Mouse (Mus musculus): ENCODE measurements around the gene Ace. TPM values are rescaled to one million over a fixed set of nuclear protein-coding genes. Genes with fewer than 3 reads are reported as not detected.

The Ace gene
- total RNA-seq, 1 experiment from 2014 or later, result 0.27 TPM

DNA sequence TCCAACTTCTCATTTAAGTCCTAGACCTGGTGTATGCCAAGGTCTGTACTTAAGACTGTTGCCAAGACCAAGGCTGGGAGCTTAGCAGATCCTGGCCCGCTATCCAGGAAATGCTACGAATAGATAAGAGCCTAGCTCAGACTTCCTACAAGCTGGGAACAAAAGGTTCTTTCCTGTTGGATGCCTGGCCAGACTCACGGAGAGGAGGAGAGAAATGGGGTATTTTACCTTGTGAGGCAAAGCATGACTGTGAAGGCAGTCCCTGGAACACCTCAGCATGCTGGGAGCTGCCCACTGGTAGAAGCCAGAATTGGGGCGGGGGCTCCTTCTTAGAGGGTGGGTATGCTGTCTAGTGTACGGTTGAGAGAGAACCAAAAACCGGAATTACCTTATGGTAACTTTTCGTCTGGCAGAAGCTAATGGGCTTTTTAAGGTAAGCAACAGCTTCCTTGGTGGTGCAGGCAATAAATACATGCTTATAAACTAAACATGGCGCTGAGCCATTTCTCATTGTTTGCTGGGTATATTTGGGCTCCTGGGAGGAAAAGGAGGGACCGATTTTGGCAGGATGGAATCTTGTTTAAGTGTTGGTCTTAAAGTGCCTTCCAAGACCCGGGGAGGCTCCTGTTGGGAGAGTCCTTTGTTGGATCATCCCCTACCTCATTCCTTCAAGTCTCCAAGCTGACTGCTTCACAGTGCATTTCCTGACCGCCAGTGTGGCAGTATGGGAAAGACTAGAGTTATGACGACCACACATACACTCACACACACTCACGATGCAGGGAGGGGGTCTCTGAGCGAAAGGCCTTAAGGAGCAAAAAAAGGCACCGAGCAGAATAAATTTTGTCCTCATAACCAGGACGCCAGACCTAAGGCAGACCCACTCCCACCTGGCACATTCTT lies 22.7 kb upstream of the Ace start:
- ATAC-seq (replicated peaks; ENCODE audit: low read depth, poor library complexity, severe bottlenecking), result no peak

DNA sequence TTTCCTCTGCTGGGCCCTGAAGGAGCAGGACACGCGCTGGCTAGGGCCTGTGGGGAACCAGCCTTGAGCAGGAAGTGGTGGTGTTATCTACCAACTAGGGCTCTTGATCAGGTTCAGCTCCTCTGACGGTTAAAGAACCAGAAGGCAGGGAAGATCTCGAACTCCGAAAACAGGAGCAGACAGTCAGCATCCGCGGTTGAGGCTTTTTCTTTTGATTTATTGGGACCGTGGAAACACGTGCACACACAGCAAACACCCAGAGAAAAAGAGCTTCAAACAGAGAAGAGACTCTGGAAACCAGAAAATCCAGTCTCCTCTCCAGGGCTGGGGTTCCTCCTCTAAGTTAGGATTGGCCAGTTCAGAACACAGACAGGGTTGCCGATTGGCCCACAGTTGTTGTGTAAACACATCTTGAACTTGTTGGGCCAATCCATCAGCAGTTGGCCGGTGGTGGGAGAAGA lies 21.0 kb upstream of the Ace start:
- peak; percentile 65 for ATAC-seq (replicated peaks; ENCODE audit: low read depth, poor library complexity, severe bottlenecking)

DNA sequence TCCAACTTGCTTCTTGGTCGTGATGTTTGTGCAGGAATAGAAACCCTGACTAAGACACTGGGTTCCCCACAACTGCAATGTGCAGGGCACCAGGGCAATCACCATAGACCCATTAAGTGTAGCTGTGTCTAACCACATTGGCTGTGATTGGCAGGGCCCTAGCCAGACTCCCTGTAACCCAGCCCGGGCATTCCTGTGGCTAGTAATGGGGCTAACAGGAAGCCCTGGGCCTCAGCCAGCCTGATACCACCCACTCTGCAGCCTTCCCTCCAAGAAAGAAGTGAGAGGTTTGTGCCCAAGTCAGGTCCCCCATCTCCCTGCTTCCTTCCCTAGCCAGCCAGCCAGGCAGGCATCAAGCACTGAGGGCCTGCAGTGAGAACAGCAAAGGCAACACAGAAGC lies 19.5 kb upstream of the Ace start:
- ATAC-seq (replicated peaks; ENCODE audit: low read depth, poor library complexity, severe bottlenecking), result peak; percentile 40

DNA sequence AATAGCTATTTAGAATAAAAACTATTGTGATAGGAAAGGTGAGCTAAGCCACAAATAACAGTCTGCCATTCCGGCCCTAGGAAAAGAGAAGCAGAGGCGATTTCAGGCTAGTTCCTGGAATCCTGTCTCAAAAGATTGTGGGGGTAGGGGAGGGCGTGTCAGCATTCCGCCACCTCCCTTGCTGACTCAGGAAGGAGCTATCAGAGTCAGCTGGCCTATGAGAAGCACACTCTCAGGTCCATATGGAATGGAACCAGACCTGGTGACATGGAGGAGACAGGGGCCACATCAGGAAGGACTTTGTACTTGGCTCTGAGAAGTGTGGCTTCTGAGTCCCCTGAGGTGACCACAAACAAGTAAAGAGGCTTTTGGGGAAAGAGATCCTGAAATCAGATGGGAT lies 17.2 kb upstream of the Ace start:
- no peak for ATAC-seq (replicated peaks; ENCODE audit: low read depth, poor library complexity, severe bottlenecking)

DNA sequence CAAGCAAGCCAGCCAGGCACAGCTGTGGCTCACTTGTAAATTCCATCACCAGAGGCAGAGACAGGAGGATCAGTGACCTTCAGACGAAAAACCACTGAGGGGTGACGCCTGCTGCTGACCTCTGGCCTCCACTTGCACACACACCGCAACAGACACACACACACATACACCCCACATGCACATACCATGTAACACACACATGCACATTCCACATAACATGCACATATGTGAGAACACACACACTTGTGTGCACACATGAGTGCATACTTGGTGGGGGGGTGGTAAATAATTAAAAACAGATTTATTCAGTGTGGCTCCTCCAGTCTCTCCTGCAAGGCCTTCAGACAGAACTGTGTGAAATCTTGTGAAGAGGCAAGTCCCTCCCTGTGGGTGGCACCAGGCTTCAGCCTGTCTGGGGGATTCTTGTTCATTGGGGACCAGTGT lies 16.1 kb upstream of the Ace start:
- no peak for ATAC-seq (replicated peaks; ENCODE audit: low read depth, poor library complexity, severe bottlenecking)

DNA sequence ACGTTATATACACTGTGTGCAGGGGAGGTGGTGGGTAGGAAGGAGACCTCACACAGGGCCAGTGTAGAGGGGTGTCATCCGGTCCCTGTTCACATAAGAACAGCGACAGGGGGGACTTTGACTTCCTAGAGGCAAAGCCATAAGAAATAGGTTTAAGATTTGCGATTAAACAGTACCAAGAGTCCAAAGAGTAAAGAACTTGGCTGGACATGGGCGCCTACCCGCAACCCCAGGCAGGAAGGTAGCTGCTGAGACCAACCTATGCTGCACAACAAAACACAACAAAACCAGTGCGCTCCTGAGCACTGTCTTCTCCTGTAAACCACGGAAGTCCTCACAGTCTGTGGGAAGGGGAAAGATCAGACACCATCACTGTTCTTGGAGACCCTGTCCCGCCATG lies 15.6 kb upstream of the Ace start:
- no peak for ATAC-seq (replicated peaks; ENCODE audit: low read depth, poor library complexity, severe bottlenecking)

DNA sequence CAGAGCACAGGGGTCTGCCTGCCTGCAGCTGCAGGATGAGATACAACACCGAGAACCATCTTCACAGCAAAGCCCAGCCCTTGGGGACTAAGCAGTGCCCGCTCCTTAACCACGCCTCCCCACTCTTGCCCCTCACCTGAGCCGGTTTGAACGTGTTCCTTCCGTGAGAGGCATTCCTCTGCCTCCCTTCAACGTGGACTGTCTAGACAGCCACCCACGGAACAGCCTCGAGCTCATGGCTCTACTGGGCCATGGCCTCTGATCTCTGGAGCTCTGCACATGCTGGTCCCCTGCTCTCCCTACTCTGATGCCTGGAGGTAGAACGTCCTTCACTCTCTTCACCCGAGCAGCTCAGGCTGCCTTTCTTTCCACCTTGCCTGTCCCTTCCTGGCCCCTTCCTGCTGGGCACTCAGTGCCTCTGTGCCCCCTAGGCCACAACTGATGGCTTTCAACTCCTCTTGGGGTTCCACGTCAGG lies 14.8 kb upstream of the Ace start, which contains the start of gene Cyb561:
Gene Cyb561, minus strand, starts transcription at position 426 of the 476 bp plus-strand sequence.
- ATAC-seq (replicated peaks; ENCODE audit: low read depth, poor library complexity, severe bottlenecking), result no peak

DNA sequence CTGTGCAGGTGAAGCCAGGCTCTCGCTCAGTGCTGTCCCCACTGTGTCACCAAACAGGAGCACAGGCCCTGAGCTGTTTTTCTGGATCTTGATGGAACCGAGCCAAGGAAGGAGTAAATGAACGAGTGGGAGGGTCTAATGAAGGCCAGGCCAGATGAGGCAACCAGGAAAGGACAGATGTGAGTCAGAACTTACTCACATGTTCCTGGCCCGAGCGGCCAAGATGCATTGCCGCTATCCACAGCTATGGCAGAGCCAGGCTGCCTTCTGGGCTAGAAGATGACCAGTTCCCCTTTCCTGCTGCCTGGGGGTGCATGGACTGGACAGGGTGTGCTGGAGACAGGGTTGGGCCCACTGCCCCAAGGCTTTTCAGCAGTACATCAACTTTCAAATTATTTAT lies 14.3 kb upstream of the Ace start:
- no peak for ATAC-seq (replicated peaks; ENCODE audit: low read depth, poor library complexity, severe bottlenecking)

DNA sequence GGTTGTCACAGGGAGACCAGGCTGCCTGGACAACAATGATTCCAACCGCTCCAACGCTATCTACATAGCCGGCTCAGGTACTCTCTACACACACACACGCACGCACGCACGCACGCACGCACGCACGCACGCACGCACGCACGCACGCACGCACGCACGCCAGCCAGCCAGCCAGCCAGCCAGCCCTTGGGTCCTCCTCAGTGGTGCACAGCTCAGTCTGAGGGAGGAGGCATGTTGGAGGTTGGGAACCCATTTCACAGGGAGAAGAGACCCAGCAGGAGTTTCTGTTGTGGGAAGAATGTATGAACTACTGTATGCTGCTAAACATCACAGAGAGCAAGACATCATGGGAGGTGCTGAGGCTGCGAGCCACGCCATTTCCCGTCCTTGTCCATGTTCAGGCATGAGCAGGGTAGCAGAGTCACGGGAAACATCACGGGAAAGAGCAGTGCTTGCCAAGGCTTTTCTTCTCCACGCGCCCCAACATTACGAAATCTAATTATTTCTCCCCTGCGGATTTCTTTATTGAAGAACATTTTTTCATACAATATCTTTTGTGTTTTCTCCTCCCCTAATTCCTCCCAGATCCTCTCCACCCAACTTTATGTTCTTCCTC lies 11.8 kb upstream of the Ace start:
- no peak for ATAC-seq (replicated peaks; ENCODE audit: low read depth, poor library complexity, severe bottlenecking)

DNA sequence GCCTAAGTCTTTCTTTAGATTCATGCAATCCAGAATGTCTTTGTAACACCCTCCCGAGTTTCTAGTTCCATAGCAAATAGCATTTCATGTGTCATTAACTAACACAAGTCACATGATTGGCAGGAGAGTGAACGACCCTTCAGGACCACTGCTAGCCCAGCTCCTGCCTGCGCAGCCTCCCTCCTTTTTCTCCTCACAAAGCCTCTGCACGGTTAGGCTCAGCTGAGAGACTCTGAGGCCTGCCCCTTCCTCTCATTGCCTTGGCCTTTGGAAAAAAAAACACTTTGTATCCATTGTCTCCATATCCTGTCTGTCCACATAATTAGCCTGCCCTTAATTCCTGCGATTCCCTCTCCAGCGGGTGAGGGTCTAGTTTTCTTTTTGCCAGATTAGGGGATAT lies 10.2 kb upstream of the Ace start:
- ATAC-seq (replicated peaks; ENCODE audit: low read depth, poor library complexity, severe bottlenecking), result no peak

DNA sequence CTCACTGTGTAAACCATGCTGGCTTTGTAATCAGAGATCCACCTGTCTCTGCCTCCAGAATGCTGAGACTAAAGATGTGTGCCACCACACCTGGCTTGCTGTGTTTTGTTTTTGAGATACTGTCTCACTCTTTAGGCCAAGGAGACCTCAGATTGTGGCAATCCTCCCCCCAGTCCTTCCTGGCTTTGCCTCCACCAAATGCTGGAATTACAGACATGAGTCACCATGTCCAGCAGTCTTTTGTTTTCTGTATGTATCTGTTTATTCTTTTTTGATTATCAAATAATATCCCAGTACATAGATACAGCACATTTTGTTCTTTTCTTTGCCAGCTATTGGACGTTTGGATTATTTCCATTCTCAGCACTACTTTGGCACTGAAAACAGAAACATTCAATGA lies 9.2 kb upstream of the Ace start:
- no peak for ATAC-seq (replicated peaks; ENCODE audit: low read depth, poor library complexity, severe bottlenecking)

DNA sequence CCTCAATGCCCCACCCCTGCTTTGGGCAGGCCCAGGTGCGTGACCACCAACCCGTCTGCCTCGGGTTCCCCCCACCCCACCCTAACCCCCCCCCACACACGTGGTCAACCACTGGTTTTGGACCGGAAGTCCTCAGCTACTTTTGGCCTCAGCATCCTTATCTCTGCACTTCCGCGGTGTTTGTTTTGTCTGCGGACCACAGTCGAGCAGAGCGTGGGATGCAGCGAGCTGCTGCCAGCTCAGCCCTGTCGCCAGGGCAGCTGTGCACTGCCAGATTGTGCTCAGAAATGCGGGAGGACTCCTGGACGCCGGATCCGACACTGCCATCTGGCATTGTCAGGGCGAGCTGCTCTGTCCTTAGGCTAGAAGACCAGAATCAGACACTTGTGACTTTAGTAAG lies 8.4 kb upstream of the Ace start:
- peak; percentile 81; the same call in 1 of the 2 replicates for ATAC-seq (replicated peaks; ENCODE audit: low read depth, poor library complexity, severe bottlenecking)

DNA sequence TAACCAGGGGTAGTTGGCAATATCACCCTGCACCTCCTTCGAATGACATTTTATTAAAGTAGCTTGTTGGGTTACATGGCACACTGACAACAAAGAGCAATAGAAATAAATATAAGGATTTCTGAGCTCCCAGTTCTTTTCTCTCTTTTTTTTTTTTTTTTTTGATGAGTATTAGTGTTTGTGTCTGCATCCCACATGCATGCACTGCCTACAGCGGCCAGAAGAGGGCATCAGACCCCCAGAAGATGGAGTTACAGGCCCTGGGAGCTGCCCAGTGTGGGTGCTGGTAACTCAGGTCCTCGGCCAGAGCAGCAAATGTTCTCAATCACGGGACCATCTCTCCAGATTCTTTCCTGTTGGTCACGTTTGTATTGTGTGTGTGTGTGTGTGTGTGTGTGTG lies 3.1 kb upstream of the Ace start:
- ATAC-seq (replicated peaks; ENCODE audit: low read depth, poor library complexity, severe bottlenecking), result no peak

DNA sequence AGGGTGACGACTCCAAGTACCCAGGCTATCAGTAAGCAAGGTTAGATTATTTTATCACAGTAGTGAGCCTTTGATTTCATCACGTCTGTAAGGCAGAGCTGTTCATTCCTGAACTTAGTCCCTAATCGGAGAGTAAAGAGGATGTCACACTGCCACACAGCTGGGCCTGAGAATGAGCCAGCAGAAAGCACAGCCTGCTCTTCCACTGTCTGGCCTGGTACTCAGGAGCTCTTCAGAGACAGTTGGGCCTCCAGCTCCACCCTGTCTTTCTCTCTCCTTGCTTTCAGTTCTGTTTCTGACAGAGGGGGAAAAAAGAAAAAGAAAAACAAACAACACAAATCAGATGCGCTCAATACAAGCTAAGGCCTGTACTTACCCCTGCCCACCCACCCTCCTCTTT lies 1.5 kb upstream of the Ace start:
- ATAC-seq (replicated peaks; ENCODE audit: low read depth, poor library complexity, severe bottlenecking), result no peak

DNA sequence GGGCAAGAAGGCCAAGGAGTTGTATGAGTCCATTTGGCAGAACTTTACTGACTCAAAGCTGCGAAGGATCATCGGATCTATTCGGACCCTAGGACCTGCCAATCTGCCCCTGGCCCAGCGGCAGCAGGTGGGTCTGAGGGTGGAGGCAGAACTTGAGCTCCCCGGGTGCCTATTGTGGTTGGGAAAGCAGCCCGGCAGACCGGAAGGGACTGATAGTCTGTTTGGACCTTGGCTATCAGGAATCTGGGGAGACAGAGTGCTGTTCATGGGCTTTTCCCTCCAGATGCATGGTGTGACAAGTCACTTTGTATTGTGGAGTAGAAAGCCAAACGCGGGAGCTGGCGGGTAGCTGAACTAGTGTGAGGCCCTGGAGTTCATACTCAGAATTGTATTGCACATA lies 1.2 kb downstream of the Ace start:
- ATAC-seq (replicated peaks; ENCODE audit: low read depth, poor library complexity, severe bottlenecking), result no peak

DNA sequence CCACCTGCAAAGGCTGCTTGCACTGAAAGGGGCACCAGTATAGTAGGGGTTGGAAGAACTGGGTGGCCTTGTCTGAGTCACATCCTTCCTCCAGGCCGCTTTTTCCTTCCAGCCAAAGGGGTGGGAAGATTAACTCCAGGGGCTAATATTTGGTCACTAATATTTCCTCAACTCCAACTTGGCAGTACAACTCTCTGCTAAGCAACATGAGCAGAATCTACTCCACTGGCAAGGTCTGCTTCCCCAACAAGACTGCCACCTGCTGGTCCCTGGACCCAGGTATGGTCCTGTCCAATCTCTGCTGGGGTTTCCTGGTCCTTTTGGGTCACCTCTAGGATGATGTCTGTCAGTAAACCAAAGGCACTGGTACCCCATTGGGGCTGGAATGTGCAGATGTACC lies 1.8 kb downstream of the Ace start:
- 0 out of 2 replicates have a peak, but pooled peaks have one; percentile 18 for ATAC-seq (replicated peaks; ENCODE audit: low read depth, poor library complexity, severe bottlenecking)

DNA sequence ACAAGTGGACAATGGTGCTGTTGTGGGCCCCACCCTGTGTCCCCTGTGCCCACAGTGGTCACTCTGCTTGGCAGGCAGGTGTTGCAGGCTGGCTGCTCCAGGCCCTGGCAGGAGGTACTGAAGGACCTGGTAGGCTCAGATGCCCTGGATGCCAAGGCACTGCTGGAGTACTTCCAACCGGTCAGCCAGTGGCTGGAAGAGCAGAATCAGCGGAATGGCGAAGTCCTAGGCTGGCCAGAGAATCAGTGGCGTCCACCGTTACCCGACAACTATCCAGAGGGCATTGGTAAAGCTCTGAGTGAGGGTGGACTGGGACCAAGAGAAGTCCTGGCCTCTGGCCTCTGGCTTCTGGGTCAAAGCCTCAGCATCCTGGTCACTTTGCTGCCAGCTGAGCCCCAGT lies 6.8 kb downstream of the Ace start:
- ATAC-seq (replicated peaks; ENCODE audit: low read depth, poor library complexity, severe bottlenecking), result no peak

DNA sequence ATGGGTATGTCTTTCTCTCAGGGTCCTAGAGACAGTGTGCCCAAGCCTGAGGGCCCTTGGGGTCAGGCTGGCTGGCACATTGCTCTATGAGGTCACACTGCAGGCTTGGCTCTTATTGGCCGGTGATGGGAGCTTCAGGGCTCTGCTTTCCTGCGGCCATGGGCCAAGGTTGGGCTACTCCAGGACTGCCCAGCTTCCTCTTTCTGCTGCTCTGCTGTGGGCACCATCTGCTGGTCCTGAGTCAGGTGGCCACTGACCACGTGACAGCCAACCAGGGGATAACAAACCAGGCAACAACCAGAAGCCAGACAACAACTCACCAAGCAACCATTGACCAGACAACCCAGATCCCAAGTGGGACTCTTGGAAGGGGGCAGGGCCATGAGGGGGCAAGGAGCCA lies 7.3 kb downstream of the Ace start:
- peak; percentile 70 for ATAC-seq (replicated peaks; ENCODE audit: low read depth, poor library complexity, severe bottlenecking)

DNA sequence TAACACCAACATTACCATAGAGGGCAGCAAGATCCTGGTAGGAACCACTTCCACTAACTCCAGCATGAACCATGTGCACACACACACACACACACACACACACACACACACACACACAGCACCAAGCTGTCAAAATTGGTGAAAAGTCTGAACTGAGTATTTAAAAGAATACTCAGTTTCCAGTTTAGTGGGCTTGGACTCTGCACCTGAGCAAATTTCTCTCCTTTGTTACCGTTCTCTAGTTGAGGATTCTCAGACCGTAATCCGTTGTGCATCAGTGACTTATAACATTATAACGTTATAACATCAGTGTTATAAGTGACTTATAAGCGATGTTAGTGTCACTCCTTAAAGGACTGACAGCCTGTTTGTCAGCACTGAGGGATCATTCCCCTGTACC lies 7.9 kb downstream of the Ace start:
- no peak for ATAC-seq (replicated peaks; ENCODE audit: low read depth, poor library complexity, severe bottlenecking)

DNA sequence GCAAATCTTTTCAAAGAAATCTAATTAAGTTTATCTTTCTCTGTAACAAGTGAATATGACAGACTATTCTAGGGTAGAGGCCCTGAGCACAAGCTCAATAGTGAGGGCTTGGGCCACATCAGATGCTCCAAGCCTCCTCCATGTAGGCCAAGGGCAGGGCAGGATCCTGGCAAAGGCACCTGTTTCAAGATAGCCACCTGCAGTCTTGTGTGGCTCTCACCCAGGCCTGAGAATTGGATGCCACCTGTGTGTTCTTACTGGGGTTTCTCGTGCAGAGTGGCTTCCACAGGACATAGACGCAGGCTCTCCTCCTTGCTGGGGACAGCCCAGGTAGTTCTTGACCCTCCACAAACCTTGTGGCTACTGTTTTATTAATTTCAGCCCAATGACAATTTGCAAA lies 10.5 kb downstream of the Ace start:
- ATAC-seq (replicated peaks; ENCODE audit: low read depth, poor library complexity, severe bottlenecking), result no peak

DNA sequence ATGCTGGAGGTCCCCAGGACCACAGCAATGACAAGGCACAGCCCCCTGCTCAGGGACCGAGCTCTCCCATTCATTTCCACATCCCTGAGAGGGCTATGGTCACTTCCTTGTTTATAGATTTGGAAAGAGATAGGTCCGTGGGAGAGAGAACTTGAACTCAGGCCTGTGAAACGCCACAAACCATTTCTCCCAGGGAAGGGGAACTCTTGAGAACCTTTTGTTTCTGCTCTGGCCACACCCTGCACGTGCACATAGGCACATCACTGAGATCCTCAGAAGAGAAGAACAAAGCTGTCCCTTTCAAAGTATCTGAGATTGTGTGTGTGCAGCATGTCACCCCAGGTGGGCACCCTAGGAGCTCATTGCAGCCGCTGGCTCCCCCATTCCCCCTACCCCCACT lies 10.9 kb downstream of the Ace start:
- no peak for ATAC-seq (replicated peaks; ENCODE audit: low read depth, poor library complexity, severe bottlenecking)

Measured in common myeloid progenitor, adult 5-6 weeks (primary cell).